Mouse (Mus musculus) heart, adult 2 months (tissue): Measurements from ENCODE around the gene Vps41. TPM values are rescaled to one million over a fixed set of nuclear protein-coding genes. Genes with fewer than 3 reads are reported as not detected.

Experiments used
- DNase-seq, 2 experiments: peaks; one replicate each; pipeline ENCODE4 v3.0.0; 2021
- H3K27ac ChIP-seq: fragments of 200-600 bp; 2 replicates; pipeline ENCODE4 v1.8.1; 2022
- H3K27me3 ChIP-seq: fragments of 200-500 bp; 2 replicates; pipeline ENCODE4 v1.6.1; 2012; ENCODE audit warnings: mild to moderate bottlenecking, low read length, inconsistent platforms, mixed read lengths; ENCODE audit not compliant: control insufficient read depth, insufficient read depth
- H3K36me3 ChIP-seq: fragments of 200-500 bp; 2 replicates; pipeline ENCODE4 v1.6.1; 2012; ENCODE audit warnings: low read length, inconsistent platforms; ENCODE audit not compliant: control insufficient read depth, insufficient read depth
- H3K4me1 ChIP-seq: fragments of 200-500 bp; 2 replicates; pipeline ENCODE4 v1.6.1; 2011; ENCODE audit warnings: low read length; ENCODE audit not compliant: control insufficient read depth, insufficient read depth
- H3K4me3 ChIP-seq: fragments of 200-600 bp; 2 replicates; pipeline ENCODE4 v1.8.1; 2022
- H3K79me2 ChIP-seq: fragments of 200-500 bp; replicated peaks from 2 replicates; pipeline ENCODE4 v1.6.1; 2012; ENCODE audit warnings: mild to moderate bottlenecking, inconsistent platforms, low read length, moderate library complexity, mixed read lengths; ENCODE audit not compliant: control insufficient read depth, insufficient read depth
- H3K9ac ChIP-seq: fragments of 200-500 bp; 2 replicates; pipeline ENCODE4 v1.6.1; 2012; ENCODE audit warnings: low read depth, mild to moderate bottlenecking, control low read depth, inconsistent platforms, low read length, mixed read lengths
- CTCF ChIP-seq: fragments of 200-600 bp; IDR thresholded peaks from 2 replicates; pipeline ENCODE4 v1.8.1; 2022; ENCODE audit warnings: antibody characterized with exemption, mild to moderate bottlenecking, moderate library complexity
- EP300 ChIP-seq: fragments of 200-500 bp; IDR thresholded peaks from 2 replicates; pipeline ENCODE4 v1.6.1; 2011; ENCODE audit warnings: low read depth, low read length, control low read depth; ENCODE audit not compliant: insufficient read depth
- POLR2A ChIP-seq: fragments of 200-500 bp; IDR thresholded peaks from 2 replicates; pipeline ENCODE4 v1.6.1; 2011; ENCODE audit warnings: mild to moderate bottlenecking, low read depth, low read length, control low read depth; ENCODE audit not compliant: insufficient read depth
- WGBS: fragments of 180-500 bp; shearing (Covaris S2); methylation state at CpG from one replicate; pipeline ENCODE4 v1.1.7; 2018; 5-methylcytosine and 5-hydroxymethylcytosine counted together
- intact Hi-C: fragments of 180-260 bp; cut with DNase I; formaldehyde crosslinking; loops from one replicate; pipeline ENCODE4 v1.15.1; 2025
- long read RNA-seq: library from polyadenylated mRNA; stranded (forward); transcript quantifications from one replicate; pipeline ENCODE4 v2.0.0, GENCODE M21; 2021
- polyA plus RNA-seq: library from polyadenylated mRNA; depleted of rRNA; stranded (reverse); fragments of >200 nt; gene quantifications from 2 replicates; pipeline ENCODE4 v1.2.3, GENCODE M21; 2012; rRNA removed
- total RNA-seq, 2 experiments: library from RNA; stranded (reverse); gene quantifications; 2 replicates each; pipeline ENCODE4 v1.2.3; 2021

Gene Vps41
- total RNA-seq, result 10 to 100 TPM; 28.2 to 31.3 TPM
- polyA plus RNA-seq, result 13.9 and 23.4 TPM in 2 replicates
- long read RNA-seq, transcript Vps41-201 (29 exons, 3,199 nt), result major isoform, 44 of 53 reads
- long read RNA-seq, partial matches to known transcripts, result 1 of 53 reads
- long read RNA-seq, other reads (novel, unspliced or antisense), result 8 of 53 reads

DNA sequence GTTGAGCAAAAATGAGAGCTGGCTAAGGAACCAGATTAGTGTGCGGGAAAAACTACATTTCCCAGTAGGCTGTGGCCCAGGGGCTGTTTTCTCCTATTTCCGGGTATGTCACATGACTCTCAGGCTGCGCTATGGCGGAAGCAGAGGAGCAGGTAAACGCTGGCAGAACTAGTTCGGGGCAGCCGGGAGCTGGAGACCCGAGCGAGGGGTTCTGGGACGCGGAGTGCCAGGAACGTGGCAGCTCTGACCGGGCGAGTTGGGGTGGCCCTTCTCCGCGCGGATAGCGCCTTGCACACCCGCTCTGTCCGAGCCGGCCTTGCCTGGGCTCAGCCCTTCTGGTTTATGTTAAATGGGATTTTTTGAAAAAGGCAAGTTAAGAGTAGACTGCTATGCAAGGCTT is at the start of gene Vps41:
Vps41 (plus strand) TSS at position 102 of the 400 bp plus-strand sequence.
- H3K4me3 ChIP-seq, result peak within 1 kb of the TSS; percentile 73
- TF ChIP-seq CTCF, result no peak
- peak; percentile 64 for TF ChIP-seq POLR2A
- TF ChIP-seq EP300, result peak; percentile 56; the same call in 1 of the 2 replicates
- H3K27me3 ChIP-seq, result no peaks in the 10 kb centered on the region
- peak within 1 kb of the TSS; percentile 62 for H3K27ac ChIP-seq
- intact Hi-C loops, result loop anchor here (10.0 kb wide), 1 partner anchor 662 kb away; no protein-coding TSS in a partner anchor
- DNase-seq, result peak; percentile 76 to 83
- WGBS, result under 1% methylated on average over 21 of the region's 21 CpGs
- peak within 1 kb of the TSS; percentile 77 for H3K9ac ChIP-seq
- H3K79me2 ChIP-seq, result no peaks in the 10 kb centered on the region; the same call in 1 of the 2 replicates
- no peaks in the 10 kb centered on the region for H3K36me3 ChIP-seq
- no peaks in the 10 kb centered on the region for H3K4me1 ChIP-seq

GRCm38 (mm10) chr13:18698518-18699065 is 18.5 kb upstream of the Vps41 start:
- H3K4me1 ChIP-seq, result no peaks in the 10 kb centered on the region
- intact Hi-C loops, result no loop called here
- H3K9ac ChIP-seq, result no peak overlapping the region
- no peaks in the 10 kb centered on the region for H3K27me3 ChIP-seq
- H3K79me2 ChIP-seq, result no peaks in the 10 kb centered on the region
- H3K4me3 ChIP-seq, result no peak overlapping the region
- no peaks in the 10 kb centered on the region for H3K36me3 ChIP-seq
- no peak for DNase-seq
- no peak overlapping the region for H3K27ac ChIP-seq
- 32% methylated on average over 7 of the region's 7 CpGs for WGBS
- TF ChIP-seq CTCF (peak; percentile 70), POLR2A (no peak)

DNA sequence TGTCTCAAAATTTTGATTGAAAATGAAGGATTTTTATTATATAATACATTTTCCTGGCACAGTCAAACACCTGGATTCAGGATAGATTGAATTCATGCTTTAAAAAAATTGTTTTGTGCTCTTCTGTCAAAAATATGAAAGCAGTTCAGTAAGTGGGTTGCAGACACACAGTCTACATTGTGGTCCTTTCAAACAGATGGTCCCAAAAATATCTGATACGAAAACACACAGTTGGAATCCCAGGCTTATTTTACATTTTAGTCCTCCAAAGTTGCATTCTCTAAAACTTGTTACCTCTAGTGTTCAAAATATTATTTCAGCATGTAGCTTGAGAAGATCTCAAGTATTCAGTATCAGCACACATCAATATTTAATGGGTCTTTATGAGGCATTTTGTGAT is 5.4 kb upstream of the Vps41 start:
- intact Hi-C loops, result loop anchor here (10.0 kb wide), 1 partner anchor 657 kb away; no protein-coding TSS in a partner anchor

DNA sequence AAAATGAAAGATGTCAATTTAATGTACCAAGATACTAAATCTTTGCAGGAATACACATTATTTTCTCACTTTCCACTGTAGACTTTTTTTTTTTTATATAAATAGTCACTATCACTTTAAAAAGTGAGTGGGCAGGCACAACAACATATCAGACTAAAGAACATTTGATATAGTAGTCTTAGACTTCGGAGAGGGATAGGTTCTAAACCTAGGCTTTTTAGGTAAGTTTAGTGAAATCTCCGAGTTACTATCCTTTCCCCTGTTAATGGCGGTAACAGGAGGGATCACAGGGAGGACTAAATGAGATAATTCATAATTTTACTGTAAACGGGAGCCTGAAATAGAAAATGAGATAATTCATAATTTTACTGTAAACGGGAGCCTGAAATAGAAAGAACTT is 379 bp upstream of the Vps41 start:
- WGBS, result 24% methylated on average over 5 of the region's 5 CpGs
- Histone ChIP-seq H3K27me3 (no peaks in the 10 kb centered on the region), H3K9ac (no peak overlapping the region), H3K4me1 (no peaks in the 10 kb centered on the region), H3K36me3 (no peaks in the 10 kb centered on the region), H3K27ac (peak overlapping the region; percentile 62), H3K4me3 (peak overlapping the region; percentile 73), H3K79me2 (no peaks in the 10 kb centered on the region; the same call in 1 of the 2 replicates)
- intact Hi-C loops, result loop anchor here (10.0 kb wide), 1 partner anchor 662 kb away; no protein-coding TSS in a partner anchor
- no peak for TF ChIP-seq POLR2A
- no peak for TF ChIP-seq EP300
- no peak for TF ChIP-seq CTCF
- DNase-seq, result no peak

More for the DNA sequence above, 5.4 kb upstream of the Vps41 start:
- no peaks in the 10 kb centered on the region for H3K4me1 ChIP-seq
- no peaks in the 10 kb centered on the region for H3K36me3 ChIP-seq
- TF ChIP-seq POLR2A, result no peak
- H3K9ac ChIP-seq, result no peak overlapping the region
- H3K27ac ChIP-seq, result no peak overlapping the region
- H3K4me3 ChIP-seq, result no peak overlapping the region
- 86% methylated on average over 1 of the region's 1 CpGs for WGBS
- no peak for DNase-seq
- H3K27me3 ChIP-seq, result no peaks in the 10 kb centered on the region
- H3K79me2 ChIP-seq, result no peaks in the 10 kb centered on the region

GRCm38 (mm10) chr13:18718461-18718860 is 1.4 kb downstream of the Vps41 start:
- 76% methylated on average over 5 of the region's 5 CpGs for WGBS
- TF ChIP-seq CTCF, result no peak
- TF ChIP-seq POLR2A, result no peak
- TF ChIP-seq EP300, result no peak
- H3K27ac ChIP-seq, result no peak overlapping the region

GRCm38 (mm10) chr13:18730666-18731065 is 13.6 kb downstream of the Vps41 start:
- intact Hi-C loops, result no loop called here
- DNase-seq, result no peak
- WGBS, result 99% methylated on average over 3 of the region's 3 CpGs
- no peak for TF ChIP-seq CTCF
- TF ChIP-seq EP300, result no peak
- no peak for TF ChIP-seq POLR2A
- no peaks in the 10 kb centered on the region for H3K27me3 ChIP-seq
- H3K36me3 ChIP-seq, result no peaks in the 10 kb centered on the region
- H3K4me1 ChIP-seq, result no peaks in the 10 kb centered on the region; the same call in 1 of the 2 replicates
- no peak overlapping the region for H3K9ac ChIP-seq
- H3K79me2 ChIP-seq, result no peaks in the 10 kb centered on the region; the same call in 1 of the 2 replicates
- H3K4me3 ChIP-seq, result no peak overlapping the region
- H3K27ac ChIP-seq, result no peak overlapping the region

More at GRCm38 (mm10) chr13:18718461-18718860, 1.4 kb downstream of the Vps41 start:
- no peaks in the 10 kb centered on the region; the same call in 1 of the 2 replicates for H3K36me3 ChIP-seq
- no peaks in the 10 kb centered on the region for H3K4me1 ChIP-seq
- H3K4me3 ChIP-seq, result no peak overlapping the region
- DNase-seq, result no peak
- no peak overlapping the region for H3K9ac ChIP-seq
- intact Hi-C loops, result loop anchor here (10.0 kb wide), 1 partner anchor 664 kb away; no protein-coding TSS in a partner anchor
- no peaks in the 10 kb centered on the region; the same call in 1 of the 2 replicates for H3K79me2 ChIP-seq
- H3K27me3 ChIP-seq, result no peaks in the 10 kb centered on the region
